Mouse (Mus musculus): ENCODE data around the gene Alpk3.

Gene Alpk3

GRCm38 (mm10) chr7:81057471-81057870, at the start of gene Alpk3:
Alpk3 (plus strand) TSS chr7:81057600.
- DNase-seq = no peak

GRCm38 (mm10) chr7:81008285-81008684, 49.1 kb upstream of the Alpk3 start:
- no peak for DNase-seq

GRCm38 (mm10) chr7:81011576-81011975, 45.8 kb upstream of the Alpk3 start:
- no peak for DNase-seq

- no peak for DNase-seq
These were observed 37.1 kb upstream of the Alpk3 start for GRCm38 (mm10) chr7:81020307-81020706.

- no peak for DNase-seq
These were observed 34.7 kb upstream of the Alpk3 start for GRCm38 (mm10) chr7:81022731-81023130.

- no peak for DNase-seq
These were observed 33.3 kb upstream of the Alpk3 start for GRCm38 (mm10) chr7:81024118-81024517.

GRCm38 (mm10) chr7:81024651-81025050, 32.7 kb upstream of the Alpk3 start:
- DNase-seq = no peak

- DNase-seq = no peak
These were observed 31.6 kb upstream of the Alpk3 start for GRCm38 (mm10) chr7:81025751-81026150.

- DNase-seq = no peak
These were observed 17.7 kb upstream of the Alpk3 start for GRCm38 (mm10) chr7:81039711-81040110.

GRCm38 (mm10) chr7:81043023-81043620, 14.3 kb upstream of the Alpk3 start:
- peak; percentile 33 for DNase-seq

GRCm38 (mm10) chr7:81047847-81048246, 9.6 kb upstream of the Alpk3 start:
- no peak for DNase-seq

- DNase-seq = no peak
These were observed 8.9 kb upstream of the Alpk3 start for GRCm38 (mm10) chr7:81048513-81048912.

GRCm38 (mm10) chr7:81049966-81050365, 7.4 kb upstream of the Alpk3 start:
- DNase-seq = no peak

GRCm38 (mm10) chr7:81055709-81056370, 1.6 kb upstream of the Alpk3 start:
- DNase-seq = no peak

- no peak for DNase-seq
These were observed 706 bp downstream of the Alpk3 start for GRCm38 (mm10) chr7:81057901-81058711.

- no peak for DNase-seq
These were observed 1.3 kb downstream of the Alpk3 start for GRCm38 (mm10) chr7:81058712-81059154.

GRCm38 (mm10) chr7:81059388-81059787, 2.0 kb downstream of the Alpk3 start:
- DNase-seq = no peak

GRCm38 (mm10) chr7:81060908-81061307, 3.5 kb downstream of the Alpk3 start:
- no peak for DNase-seq

GRCm38 (mm10) chr7:81061936-81062335, 4.5 kb downstream of the Alpk3 start:
- no peak for DNase-seq

GRCm38 (mm10) chr7:81063332-81063731, 5.9 kb downstream of the Alpk3 start:
- no peak for DNase-seq

- no peak for DNase-seq
These were observed 9.3 kb downstream of the Alpk3 start for GRCm38 (mm10) chr7:81066714-81067113.

- DNase-seq = no peak
These were observed 15.1 kb downstream of the Alpk3 start for GRCm38 (mm10) chr7:81072463-81072862.

- DNase-seq = no peak
These were observed 15.9 kb downstream of the Alpk3 start for GRCm38 (mm10) chr7:81073273-81073672.

GRCm38 (mm10) chr7:81074546-81074945, 17.1 kb downstream of the Alpk3 start:
- no peak for DNase-seq

Measured in layer of hippocampus, adult 9-11 months (tissue).